Mouse (Mus musculus) c-Kit-positive CD71-positive TER-119-positive erythroid progenitor cells, embryonic 14.5 days (primary cell): ENCODE results near the gene Ung.

ENCODE experiments used
- DNase-seq: peaks from one replicate; pipeline ENCODE4 v3.0.0-alpha.2; 2013; ENCODE audit warnings: low spot score

Gene Ung

DNA sequence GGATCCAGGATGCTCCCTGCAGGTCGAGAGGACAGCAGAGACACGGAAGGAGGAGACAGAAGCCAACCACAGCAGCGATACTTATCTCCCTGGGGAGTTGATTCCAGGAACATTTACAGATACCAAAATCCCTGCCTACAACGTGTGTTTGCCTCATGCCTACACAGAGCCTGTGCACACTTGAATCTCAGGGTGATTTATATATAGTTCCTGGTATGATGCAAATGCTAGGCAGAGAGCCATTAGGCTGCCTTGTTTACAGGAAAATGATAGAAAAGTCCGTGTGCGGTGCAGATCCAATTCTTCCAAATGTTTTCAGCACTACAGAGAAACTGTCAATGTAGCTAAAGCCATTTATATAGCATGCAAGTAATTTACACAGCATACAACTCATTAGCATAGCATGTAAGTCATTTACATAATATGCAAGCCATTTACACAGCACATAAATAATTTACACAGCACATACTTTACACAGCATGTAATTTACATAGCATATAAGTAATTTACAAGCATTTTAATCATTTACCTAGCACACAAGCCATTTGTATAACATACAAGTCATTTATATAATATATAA, 33.0 kb downstream of the Ung start:
- no peak for DNase-seq

DNA sequence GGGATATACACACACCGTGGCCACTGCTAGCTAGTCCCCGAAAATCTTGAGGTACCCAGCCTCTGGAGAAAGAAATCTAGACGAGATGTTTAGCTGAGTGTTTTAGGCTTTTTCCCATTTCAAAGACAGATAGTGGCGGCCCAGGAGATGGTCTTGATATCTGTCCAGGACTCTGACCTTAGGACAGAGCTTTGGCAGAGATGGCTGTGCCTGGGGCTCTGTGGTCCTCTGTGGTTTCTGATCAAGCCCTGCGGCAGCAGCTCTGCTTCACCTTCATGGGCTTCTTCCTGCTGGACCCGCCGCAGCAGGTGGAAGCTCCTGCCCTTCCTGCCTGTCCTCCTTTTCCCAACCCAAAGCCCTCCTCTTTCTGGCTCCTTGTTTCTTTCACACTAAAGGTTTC, 40.2 kb downstream of the Ung start:
- no peak for DNase-seq

DNA sequence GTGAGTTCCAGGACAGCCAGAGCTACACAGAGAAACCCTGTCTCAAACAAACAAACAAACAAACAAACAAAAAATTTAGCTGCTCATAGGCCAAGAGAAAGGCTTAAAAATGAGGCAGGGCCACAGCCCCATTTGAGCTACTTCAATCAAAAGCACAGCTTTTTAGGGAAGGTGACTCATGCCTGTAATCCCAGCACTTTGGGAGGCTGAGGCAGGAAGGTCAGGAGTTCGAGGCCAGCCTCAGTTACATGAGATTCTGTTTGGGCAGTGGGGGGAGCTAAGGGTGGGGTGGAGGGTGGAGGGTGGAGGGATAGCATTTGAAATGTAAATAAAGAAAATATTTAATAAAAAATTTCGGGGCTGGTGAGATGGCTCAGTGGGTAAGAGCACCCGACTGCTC, 42.8 kb downstream of the Ung start:
- peak; percentile 37 for DNase-seq

DNA sequence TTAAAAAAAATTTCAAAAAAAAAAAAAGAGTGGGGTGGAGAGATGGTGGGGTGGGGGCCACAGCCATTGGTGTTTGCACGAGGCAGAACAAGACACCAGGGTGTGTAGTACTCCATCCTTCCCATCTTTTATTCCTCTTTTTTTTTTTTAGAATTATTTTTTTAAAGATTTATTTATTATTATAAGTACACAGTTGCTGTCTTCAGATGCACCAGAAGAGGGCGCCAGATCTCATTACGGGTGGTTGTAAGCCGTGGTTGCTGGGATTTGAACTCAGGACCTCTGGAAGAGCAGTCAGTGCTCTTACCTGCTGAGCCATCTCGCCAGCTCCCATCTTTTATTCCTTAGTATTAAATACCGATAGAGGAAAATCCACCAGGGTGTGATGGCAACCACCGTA, 43.3 kb downstream of the Ung start:
- DNase-seq = no peak

DNA sequence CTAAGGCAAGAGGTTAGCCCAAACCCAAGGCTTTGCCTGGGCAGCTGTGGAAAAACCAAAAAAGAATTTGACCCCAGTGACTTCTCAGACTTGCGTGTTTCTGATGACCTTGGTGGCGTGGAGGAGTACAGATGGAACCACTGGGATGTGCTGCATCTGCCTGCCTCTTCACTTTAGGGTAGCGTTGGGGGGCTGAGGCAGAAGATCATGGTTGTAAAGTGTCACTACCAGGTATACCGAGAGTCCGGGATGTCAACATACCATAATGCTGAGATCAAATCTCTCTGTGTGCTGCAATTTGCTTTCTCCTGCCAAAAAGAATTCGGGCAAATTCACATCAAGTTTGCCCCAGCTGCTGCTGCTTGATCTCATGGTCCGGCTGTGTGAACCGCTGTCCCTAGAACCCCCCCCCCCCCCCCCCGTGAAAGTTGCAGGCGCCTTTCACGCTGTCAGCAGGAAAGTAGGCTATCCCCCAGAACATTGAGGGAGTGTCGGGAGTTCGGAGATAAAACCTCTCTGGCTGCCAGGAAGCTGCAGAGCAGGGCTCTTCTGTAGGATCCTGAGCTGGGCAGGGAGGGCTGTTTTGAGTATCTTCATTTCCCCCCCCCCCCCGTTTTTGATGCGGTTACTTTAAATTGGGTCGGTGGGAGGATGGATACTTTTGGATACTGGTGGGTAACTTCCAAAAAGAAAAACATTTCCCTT, 43.8 kb downstream of the Ung start:
- DNase-seq = no peak

DNA sequence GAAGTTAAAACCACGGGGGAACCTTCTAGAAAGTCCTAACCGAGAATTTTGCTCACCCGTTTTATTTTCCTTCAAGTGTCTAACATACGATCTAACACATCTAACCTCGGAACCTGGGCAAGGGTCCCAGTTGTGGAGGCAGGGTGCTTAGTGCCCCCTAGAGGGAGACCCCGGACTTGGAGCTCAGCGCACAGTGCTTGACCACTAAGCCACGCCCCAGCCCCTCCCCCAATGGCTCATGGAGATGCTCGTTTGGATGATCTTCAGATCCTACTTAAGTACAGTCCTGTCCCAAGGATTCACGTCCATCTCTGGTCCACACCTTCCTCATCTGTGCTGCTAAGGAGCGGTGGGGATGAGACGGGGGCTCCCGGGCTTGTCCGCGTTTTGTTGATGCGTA, 44.5 kb downstream of the Ung start:
- DNase-seq = no peak

DNA sequence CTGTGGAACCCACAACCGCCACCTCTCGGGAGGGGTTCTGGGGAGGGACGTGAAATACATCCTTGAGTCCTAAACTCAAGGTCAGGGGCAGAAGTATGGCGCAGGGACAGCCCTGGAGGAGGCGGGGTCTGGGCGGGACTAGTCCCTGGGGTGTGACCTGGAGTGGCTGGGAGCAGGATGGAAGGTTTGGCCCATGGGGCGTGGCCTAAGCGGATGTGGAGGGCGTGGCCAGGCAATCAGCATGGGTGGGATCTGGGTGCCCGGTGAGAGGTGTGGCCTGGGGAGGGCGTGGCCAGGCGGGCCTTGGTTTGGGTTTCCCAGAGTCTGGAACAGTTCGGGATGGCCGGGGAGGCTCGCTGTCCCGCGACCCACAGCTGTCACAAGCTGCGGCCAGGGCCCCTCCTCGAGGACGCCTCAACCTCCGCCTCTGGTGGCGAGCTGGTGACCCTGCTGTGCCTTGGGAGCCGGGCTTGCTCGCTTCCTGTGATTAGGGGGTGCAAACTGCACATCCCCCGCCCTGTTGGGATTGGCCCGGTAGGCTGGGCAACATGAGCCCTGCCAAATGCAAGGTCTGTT, 45.5 kb downstream of the Ung start:
- DNase-seq = peak; percentile 90

DNA sequence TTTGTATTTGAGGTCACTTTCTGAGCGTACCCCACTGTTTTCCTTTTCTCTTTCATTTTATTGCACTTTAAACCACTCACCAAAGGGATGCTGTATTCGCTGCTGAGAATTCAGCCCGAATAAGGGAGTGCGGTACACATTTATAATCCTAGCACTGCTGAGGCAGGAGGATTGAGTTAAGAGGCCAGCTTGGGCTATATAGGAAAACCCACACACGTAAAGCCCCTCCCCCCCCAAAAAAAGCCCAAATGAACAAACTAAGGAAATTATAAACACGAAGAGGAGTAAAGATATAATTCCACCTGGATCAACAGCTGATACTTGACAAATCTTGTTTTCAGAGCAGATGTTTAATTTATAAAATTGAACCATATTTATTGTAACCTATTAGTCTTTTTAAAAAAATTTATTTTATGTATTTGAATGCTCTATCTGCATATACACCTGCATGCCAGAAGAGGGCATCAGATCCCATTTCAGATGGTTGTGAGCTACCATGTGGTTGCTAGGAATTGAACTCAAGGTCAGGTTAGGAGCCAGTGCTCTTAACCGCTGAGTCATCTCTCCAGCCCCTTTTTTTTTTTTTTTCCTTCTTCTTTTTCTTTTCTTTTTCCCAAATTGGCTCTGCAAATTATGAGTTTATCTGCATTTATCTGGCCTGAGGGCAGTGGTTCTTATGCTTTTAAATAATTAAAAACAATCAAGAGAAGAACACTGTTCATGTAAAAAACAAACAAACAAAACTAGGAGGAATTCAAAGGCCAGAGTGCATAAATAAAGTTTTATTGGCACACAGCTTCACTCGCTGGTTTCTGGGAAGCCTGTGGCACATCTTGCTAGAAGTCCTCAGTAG, 46.6 kb downstream of the Ung start:
- no peak for DNase-seq

DNA sequence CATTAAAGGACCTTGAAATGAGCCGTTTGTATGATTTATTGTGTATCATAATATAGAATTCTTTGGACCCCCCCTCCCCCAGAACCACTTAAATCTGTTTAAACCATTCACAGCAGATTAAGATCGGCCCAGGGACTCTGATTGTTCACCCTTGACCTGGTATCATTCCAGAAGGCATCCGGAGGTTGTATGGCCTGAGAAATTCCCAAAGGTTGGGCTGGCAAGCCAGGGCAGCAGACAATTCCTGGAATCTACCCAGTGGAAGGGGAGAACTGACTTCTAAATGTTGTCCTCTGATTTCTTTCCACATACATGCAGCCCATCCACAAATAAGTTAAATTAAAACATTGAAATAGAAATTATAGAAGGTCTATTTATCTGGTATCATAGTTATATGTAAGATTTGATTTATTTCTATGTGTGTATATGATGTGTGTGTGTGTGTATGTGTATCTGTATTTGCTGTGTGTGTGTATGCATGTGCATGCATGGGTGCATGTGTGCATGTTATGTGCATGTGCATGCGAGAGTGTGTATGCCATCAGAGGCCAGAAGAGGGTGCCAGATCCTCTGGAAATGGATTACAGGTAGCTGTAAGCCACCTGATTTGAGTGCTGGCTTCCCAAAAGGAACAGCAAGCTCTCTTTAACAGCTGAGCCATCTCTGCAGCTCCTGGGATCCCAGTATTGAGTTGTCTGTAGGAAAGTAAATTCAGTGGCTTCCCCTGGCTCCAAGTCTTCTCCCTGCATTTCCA, 48.0 kb downstream of the Ung start:
- no peak for DNase-seq

DNA sequence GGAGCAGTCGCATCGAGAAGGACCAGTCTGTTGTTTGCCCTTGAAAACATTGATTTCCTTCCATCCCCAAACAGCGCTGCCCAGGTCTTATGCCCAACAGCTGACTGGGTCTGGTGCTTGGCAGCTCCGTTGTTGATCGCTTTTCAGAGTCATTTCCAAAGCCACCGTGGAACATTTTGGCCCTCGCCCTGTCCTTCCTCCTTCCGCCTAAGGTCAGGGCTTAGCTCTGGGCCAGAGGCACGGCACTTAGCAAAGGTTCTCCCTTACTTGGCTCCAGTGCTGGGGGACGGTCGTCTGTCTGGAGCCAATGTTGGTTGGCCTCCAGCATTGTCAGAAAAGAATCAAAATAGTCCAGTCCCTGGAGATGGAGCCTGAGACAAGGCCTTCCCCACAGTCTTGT, 49.4 kb downstream of the Ung start:
- no peak for DNase-seq

DNA sequence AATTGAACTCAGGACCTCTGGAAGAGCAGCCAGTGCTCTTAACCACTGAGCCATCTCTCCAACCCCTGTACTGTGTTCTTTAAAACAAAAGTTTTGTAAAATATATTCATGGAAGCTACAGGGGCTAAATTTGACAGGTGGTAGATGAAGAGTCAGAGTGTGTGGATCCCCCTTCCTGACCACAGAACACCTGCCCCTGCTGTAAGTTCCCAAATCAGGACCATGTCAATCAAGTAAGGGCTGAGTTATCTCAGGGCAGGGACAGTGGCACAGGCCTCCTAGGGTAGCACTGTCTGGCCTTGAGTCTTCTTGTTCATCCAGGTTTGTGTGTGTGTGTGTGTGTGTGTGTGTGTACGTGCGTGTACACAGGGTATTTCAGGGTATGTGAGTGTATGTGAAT, 53.3 kb downstream of the Ung start:
- DNase-seq = no peak

DNA sequence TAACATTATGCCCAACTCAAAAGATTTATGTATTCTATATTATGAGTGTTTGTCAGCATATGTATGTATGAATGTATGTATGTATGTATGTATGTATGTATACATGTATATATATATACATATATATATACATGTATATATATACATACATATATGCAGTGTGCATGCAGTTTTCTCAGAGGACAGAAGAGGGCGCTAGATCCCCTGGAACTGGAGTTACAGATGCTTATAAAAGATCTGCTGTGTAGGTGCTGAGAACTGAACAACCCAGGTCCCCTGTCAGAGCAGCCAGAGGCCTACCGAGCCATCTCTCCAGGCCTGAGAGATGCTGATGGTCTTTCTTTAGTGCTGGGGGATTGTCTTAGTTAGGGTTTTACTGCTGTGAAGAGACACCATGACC, 56.9 kb downstream of the Ung start:
- DNase-seq = no peak
